Mouse (Mus musculus) lung, postnatal 10 days (tissue): Measurements from ENCODE around the gene Wsb2.
"Not testable (repeated sequence)": the region's sequence is repeated elsewhere in the genome, so short reads cannot be mapped to it uniquely, and the experiment has no call there.

Experiments used
- DNase-seq: peaks from one replicate; pipeline ENCODE4 v3.0.0; 2021

Gene Wsb2

DNA sequence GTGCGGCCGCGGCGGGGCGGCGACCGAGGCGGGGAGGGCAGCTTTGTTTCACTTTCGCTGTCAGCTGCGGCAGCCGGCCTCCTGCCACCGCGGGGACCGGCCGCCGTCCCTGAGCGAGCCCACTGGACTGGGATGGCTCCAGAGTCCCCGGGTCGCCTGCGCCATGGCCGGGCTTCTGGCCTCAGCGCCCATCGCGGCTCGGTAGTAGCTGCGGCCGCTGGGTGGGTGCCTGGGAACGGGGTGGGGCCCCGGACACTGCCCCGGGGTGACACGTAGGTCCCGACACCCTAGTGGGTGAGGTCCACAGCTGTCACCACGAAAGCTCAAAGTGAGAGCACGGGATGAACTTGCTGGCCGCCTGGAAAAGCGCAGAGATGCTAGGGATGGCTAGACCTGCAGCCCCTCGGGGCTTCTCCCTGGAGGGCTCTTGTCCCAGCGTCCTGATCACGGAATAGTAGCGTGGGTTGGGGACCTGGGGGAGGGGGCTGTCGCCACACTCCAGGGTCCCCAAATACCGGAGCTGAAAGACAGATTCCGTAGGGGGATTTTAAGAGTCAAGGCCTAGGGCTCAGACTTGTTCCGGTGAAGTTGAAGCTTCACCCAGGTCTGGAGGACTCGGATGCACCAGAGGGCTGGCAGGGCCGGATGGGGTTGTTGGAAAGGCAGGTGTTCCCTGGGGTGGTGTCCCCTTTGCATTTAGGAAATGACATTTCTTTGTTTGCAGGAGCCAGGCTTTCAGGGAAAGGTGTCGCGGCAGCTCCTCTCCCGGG lies 559 bp downstream of the Wsb2 start:
- peak; percentile 31 for DNase-seq

DNA sequence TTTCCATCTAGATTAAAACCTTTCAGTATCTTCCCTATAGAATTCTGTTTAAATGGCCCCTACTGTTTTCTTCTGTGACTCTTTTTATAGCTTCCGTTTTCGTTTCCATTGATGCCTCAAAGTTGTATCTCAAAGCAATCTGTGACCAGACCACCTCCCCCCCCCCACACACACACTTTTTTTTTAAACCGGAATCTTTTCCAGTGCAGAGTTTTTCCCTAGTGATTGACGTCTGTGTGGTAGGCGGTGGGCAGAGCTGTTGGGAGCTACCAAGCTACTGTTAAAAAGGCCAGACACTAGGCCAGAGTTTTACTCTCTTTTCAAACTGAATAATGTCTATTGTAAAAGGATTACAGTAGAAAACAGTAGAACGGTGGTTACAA lies 1.1 kb downstream of the Wsb2 start:
- DNase-seq: no peak

DNA sequence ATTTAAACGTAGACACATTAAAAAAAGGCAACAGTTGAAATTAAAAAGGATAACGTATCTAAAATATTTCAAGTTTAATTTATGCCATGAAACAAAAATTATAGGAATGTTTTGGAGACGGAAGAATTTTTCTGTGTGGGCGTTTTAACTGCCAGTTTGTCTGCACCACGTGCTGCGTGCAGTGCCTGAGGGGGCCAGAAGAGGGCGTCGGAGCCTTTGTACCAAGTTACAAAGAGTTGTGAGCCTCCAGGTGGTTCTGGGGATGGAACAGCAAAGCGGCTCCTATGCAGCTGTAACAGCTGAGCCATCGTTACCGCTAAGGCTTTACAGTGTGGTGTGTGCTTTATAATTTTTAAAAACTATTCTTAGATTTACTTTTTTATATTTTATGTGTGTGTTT lies 1.6 kb downstream of the Wsb2 start:
- peak; percentile 86 for DNase-seq

DNA sequence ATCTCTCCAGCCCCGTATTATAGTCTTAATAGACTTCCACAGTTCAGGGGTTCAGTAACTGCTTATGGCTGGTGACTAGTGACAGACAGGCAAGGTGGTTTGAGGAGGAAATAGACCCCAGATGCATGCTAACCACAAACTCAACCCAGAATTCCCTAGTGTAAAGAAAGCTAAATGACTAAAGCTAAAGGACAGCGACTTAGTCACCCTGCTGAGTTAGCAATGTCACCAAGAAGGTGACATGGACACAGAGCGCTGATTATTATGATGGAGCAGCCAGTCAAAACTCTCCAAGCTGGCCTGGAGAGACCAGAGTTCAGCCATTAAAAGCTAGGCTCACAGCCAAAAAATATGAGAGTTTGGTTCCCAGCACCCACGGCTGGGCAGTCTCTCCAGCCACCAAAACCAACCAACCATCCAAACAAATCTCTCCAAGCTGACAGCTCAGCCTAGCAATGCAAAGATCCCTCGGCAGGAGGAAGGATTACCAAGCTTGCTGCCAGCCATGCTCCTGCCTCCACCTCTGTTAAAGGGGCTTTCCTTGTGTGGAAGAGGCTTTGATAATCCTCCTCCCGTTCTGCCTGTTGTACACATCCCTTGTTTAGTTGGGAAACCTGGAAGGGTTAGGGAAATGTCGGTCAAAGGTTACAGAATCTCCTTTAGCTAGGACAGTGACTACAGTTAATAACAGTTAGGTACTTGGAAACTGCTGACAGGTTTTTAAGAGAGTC lies 2.6 kb downstream of the Wsb2 start:
- no peak for DNase-seq

GRCm38 (mm10) chr5:117360228-117360515 lies 3.1 kb downstream of the Wsb2 start:
- DNase-seq: peak; percentile 25

DNA sequence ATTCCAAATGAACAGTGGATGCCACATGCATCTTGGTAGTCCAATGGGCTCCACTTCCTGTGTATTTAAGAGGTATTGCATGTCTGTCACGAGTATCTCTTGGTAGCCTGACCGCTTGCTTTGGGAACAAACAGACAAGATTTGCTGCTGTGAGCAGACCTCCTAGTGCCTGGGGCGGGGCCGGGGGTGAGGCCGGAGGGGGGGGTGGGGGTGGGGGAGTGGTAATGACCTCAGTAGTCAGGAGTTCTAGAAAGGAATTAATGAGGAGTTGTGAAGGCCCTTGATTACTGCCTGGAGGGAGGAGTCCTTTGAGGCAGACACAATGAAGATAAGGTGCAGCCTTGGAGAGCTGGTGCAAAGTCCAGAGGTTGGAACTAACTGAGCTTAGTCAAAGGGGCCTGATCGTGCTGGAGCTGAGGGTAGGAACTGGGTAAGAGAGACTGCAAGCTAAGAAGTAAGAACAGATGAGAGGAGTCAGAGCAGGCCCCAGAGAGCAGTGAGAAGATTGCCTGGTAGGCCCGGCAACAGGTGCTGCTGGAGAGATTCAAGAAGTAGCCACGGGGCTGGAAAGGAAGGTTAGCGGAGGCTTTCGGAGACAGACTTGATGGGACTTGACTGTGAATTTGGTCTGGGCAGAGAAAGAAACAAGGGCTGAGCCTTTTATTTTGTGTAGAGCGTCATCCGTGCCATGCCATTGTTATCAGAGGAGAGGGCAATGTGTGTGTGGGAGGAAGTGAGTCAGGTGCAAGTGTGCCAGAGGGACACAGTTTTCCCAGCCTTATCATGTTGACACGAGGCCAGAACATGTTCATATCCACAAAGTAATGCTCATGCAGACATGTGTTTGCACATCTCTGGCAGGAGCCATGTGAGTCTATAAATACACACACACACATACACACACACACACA lies 3.8 kb downstream of the Wsb2 start:
- DNase-seq: peak; percentile 19

- DNase-seq: no peak
Measured at GRCm38 (mm10) chr5:117361590-117361989, 4.5 kb downstream of the Wsb2 start.

DNA sequence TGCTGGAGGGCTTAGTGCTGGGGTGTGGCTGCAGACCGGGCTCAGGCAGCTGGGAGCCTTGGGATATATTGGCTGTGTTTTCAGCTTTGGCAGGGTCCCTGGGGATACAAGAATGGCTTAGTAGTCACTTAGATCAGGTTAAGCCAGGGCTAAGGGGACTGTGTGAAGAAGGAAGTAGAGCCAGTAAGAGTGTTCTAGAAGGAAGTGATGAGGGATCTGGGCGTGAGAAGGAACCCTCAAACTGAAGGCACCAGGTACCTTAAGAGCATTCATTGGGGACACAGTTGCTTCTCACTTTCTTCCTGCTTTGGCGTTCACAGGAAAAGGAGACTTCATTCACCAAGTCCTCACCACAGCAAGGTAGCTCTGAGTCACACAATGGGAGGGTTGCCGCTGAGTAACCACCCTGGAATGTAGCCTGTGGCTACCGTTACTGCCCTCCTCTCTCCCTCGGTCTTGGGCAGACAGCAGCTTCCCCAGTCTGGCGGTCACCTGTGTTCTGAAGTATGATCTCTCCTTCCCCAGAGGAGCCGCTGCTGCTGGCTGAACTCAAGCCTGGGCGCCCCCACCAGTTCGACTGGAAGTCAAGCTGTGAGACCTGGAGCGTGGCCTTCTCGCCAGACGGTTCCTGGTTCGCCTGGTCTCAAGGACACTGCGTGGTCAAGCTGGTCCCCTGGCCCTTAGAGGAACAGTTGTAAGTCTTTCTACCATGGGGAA lies 6.1 kb downstream of the Wsb2 start:
- peak; percentile 25 for DNase-seq

- DNase-seq: no peak
Measured at GRCm38 (mm10) chr5:117364821-117365220, 7.7 kb downstream of the Wsb2 start.

GRCm38 (mm10) chr5:117365904-117366561 lies 8.9 kb downstream of the Wsb2 start:
- no peak for DNase-seq

- DNase-seq: no peak
Measured at GRCm38 (mm10) chr5:117367206-117367605, 10.1 kb downstream of the Wsb2 start.

- peak; percentile 46 for DNase-seq
Measured at GRCm38 (mm10) chr5:117370592-117370991, 13.5 kb downstream of the Wsb2 start.

DNA sequence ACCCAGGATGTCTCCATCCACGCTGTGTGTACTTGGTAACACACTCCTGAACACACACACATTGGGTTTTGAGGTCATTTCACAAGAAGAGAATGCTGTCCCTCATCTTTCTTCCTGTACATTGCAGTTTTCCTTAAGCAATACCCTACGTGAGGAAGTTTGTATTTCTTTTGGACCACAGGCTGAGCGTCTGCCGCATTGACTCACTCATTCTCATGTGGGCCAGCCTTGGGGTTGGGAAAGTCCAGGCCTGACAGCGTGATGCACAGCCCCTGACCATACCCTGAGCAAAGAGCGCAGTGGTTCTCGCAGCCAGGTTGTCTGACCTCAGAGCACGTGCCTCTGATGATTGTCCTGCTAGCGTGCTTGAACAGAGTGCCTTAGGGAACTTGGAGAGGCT lies 16.3 kb downstream of the Wsb2 start:
- no peak for DNase-seq

DNA sequence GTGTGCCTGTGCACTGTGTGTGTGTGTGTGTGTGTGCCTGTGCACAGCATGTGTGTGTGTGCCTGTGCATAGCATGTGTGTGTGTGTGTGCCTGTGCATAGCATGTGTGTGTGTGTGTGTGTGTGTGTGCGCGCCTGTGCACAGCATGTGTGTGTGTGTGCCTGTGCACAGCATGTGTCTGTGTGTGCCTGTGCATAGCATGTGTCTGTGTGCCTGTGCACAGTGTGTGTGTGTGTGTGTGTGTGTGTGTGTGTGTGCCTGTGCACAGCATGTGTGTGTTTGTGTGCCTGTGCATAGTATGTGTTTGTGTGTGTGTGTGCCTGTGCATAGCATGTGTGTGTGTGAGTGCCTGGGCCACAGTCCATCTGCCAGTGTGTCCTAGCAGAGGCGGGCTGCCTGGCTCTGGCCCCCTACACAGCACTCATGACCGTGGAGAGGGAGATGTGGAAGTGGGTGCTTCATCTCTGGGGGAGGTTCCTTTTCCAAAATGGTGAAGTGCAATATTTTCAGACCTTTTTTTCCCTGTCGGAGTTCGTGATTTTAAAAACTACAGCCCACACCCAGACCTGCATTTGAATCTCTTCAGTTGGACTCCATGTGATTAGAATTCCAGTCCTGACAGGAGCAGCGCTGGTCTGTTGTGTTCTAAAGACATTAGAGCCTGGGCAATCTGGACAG lies 17.4 kb downstream of the Wsb2 start:
- DNase-seq: no peak

- no peak for DNase-seq
Measured at GRCm38 (mm10) chr5:117376331-117376761, 19.2 kb downstream of the Wsb2 start.

GRCm38 (mm10) chr5:117377731-117378130 lies 20.6 kb downstream of the Wsb2 start:
- DNase-seq: not testable (repeated sequence)

DNA sequence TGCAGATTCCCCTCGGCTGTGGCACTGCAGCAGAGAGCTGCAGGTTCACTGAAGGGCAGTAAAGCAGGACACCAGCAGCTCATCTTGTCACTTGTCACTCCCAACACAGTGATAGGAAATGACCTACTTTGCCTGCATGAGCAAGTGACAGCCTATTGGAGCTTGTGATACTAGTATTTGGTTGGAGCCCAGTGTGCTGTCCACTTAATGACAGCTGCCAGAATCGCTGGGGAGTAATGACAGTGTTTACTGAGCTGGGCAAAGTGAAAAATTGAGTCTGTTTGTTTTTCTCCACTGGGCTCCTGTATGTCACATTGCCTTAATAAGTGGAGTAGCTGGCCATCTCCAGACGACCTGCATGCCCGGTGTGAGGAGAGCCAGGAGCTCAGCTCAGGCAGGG lies 23.1 kb downstream of the Wsb2 start:
- no peak for DNase-seq

- no peak for DNase-seq
Measured at GRCm38 (mm10) chr5:117381785-117382184, 24.7 kb downstream of the Wsb2 start.

GRCm38 (mm10) chr5:117383198-117383597 lies 26.1 kb downstream of the Wsb2 start:
- DNase-seq: no peak

- DNase-seq: peak; percentile 68
Measured at GRCm38 (mm10) chr5:117388296-117388751, 31.2 kb downstream of the Wsb2 start.

GRCm38 (mm10) chr5:117388877-117389276 lies 31.8 kb downstream of the Wsb2 start, which contains the start of gene Rfc5:
Rfc5 (minus strand) TSS chr5:117389047.
- peak; percentile 98 for DNase-seq
